Mouse (Mus musculus) lung, embryonic 15.5 days (tissue): ENCODE measurements around the gene Slc9a3r1. TPM values are rescaled to one million over a fixed set of nuclear protein-coding genes. Genes with fewer than 3 reads are reported as not detected.

Experiments
- ATAC-seq: fragments of 200-750 bp; cut with Nextera tagmentation; 2 replicates; pipeline ENCODE4 v1.8.0; 2017; ENCODE audit warnings: moderate number of reproducible peaks, borderline replicate concordance; ENCODE audit not compliant: low FRiP score, low TSS enrichment; ENCODE audit errors: extremely low read depth
- H3K27ac ChIP-seq: fragments of 300-500 bp; sonication (generic); 2 replicates; pipeline ENCODE4 v1.5.1; 2015; ENCODE audit warnings: moderate library complexity, mild to moderate bottlenecking, inconsistent platforms
- H3K27me3 ChIP-seq: fragments of 300-500 bp; sonication (generic); 2 replicates; pipeline ENCODE4 v1.6.1; 2015; ENCODE audit warnings: inconsistent platforms
- H3K36me3 ChIP-seq: fragments of 300-500 bp; sonication (generic); 2 replicates; pipeline ENCODE4 v1.6.1; 2015; ENCODE audit warnings: inconsistent platforms
- H3K4me1 ChIP-seq: fragments of 300-500 bp; sonication (generic); 2 replicates; pipeline ENCODE4 v1.6.1; 2015; ENCODE audit warnings: inconsistent platforms
- H3K4me2 ChIP-seq: fragments of 300-500 bp; sonication (generic); 2 replicates; pipeline ENCODE4 v1.6.1; 2015; ENCODE audit warnings: inconsistent platforms, mild to moderate bottlenecking, moderate library complexity
- H3K4me3 ChIP-seq: fragments of 300-500 bp; sonication (generic); 2 replicates; pipeline ENCODE4 v1.5.1; 2015; ENCODE audit warnings: mild to moderate bottlenecking, inconsistent platforms
- H3K9ac ChIP-seq: fragments of 300-500 bp; sonication (generic); 2 replicates; pipeline ENCODE4 v1.6.1; 2015; ENCODE audit warnings: inconsistent platforms
- H3K9me3 ChIP-seq: fragments of 300-500 bp; sonication (generic); 2 replicates; pipeline ENCODE4 v1.6.1; 2016; ENCODE audit warnings: inconsistent platforms
- WGBS: fragments of 180-500 bp; shearing (Covaris S2); methylation state at CpG from one replicate; pipeline ENCODE4 v1.1.7; 2015; 5-methylcytosine and 5-hydroxymethylcytosine counted together
- polyA plus RNA-seq: library from polyadenylated mRNA; unstranded; fragments of >200 nt; fragmentation: Nextera tagmentation; extraction: Ambion mirVana; gene quantifications from 2 replicates; pipeline ENCODE4 v1.2.1, GENCODE M21; 2015

Slc9a3r1 gene
- polyA plus RNA-seq, 1 experiment from 2014 or later: 58.2 TPM

- peaks cover 53% of the 10 kb centered on the region for H3K4me1 ChIP-seq
- H3K4me2 ChIP-seq: no peak overlapping the region
- 72% methylated on average over 10 of the region's 10 CpGs for WGBS
- no peaks in the 10 kb centered on the region for H3K36me3 ChIP-seq
- H3K9ac ChIP-seq: no peak overlapping the region
- no peak for ATAC-seq
- H3K4me3 ChIP-seq: no peak overlapping the region
- H3K9me3 ChIP-seq: no peaks in the 10 kb centered on the region
- H3K27me3 ChIP-seq: peaks cover 23% of the 10 kb centered on the region
- H3K27ac ChIP-seq: no peak overlapping the region
These were observed 56.5 kb downstream of the Slc9a3r1 start for GRCm38 (mm10) chr11:115219685-115220084.

- no peaks in the 10 kb centered on the region for H3K9me3 ChIP-seq
- peak overlapping the region; percentile 36 for H3K4me2 ChIP-seq
- ATAC-seq: peak; percentile 53
- peaks cover 26% of the 10 kb centered on the region for H3K27me3 ChIP-seq
- 10% methylated on average over 12 of the region's 12 CpGs for WGBS
- H3K4me1 ChIP-seq: peaks cover 63% of the 10 kb centered on the region
- no peak overlapping the region; the same call in 1 of the 2 replicates for H3K27ac ChIP-seq
- no peak overlapping the region for H3K9ac ChIP-seq
- no peak overlapping the region for H3K4me3 ChIP-seq
- H3K36me3 ChIP-seq: no peaks in the 10 kb centered on the region
These were observed 58.9 kb downstream of the Slc9a3r1 start for GRCm38 (mm10) chr11:115222077-115222476.

GRCm38 (mm10) chr11:115222570-115222969 lies 59.4 kb downstream of the Slc9a3r1 start:
- Histone ChIP-seq H3K9me3 (no peaks in the 10 kb centered on the region), H3K9ac (no peak overlapping the region), H3K36me3 (no peaks in the 10 kb centered on the region), H3K4me2 (peak overlapping the region; percentile 36), H3K27me3 (peaks cover 26% of the 10 kb centered on the region), H3K27ac (peak overlapping the region; percentile 26; the same call in 1 of the 2 replicates), H3K4me1 (peaks cover 62% of the 10 kb centered on the region), H3K4me3 (no peak overlapping the region)
- ATAC-seq: no peak
- WGBS: 10% methylated on average over 5 of the region's 5 CpGs

GRCm38 (mm10) chr11:115223451-115223850 lies 60.3 kb downstream of the Slc9a3r1 start:
- Histone ChIP-seq H3K4me1 (peaks cover 54% of the 10 kb centered on the region), H3K4me2 (no peak overlapping the region)
- no peak for ATAC-seq

GRCm38 (mm10) chr11:115223877-115224276 lies 60.7 kb downstream of the Slc9a3r1 start:
- Histone ChIP-seq H3K9me3 (no peaks in the 10 kb centered on the region), H3K27me3 (peaks cover 21% of the 10 kb centered on the region), H3K4me1 (peaks cover 51% of the 10 kb centered on the region), H3K9ac (no peak overlapping the region), H3K4me2 (no peak overlapping the region), H3K36me3 (no peaks in the 10 kb centered on the region), H3K27ac (no peak overlapping the region), H3K4me3 (no peak overlapping the region)
- no peak for ATAC-seq
- 42% methylated on average over 6 of the region's 6 CpGs for WGBS

More at GRCm38 (mm10) chr11:115223451-115223850, 60.3 kb downstream of the Slc9a3r1 start:
- H3K9me3 ChIP-seq: no peaks in the 10 kb centered on the region
- H3K36me3 ChIP-seq: no peaks in the 10 kb centered on the region
- no peak overlapping the region for H3K9ac ChIP-seq
- 42% methylated on average over 11 of the region's 11 CpGs for WGBS
- H3K27me3 ChIP-seq: peaks cover 23% of the 10 kb centered on the region
- H3K4me3 ChIP-seq: no peak overlapping the region
- H3K27ac ChIP-seq: no peak overlapping the region

GRCm38 (mm10) chr11:115224889-115225288 lies 61.7 kb downstream of the Slc9a3r1 start:
- Histone ChIP-seq H3K9ac (no peak overlapping the region), H3K4me3 (no peak overlapping the region), H3K36me3 (no peaks in the 10 kb centered on the region), H3K4me1 (peaks cover 43% of the 10 kb centered on the region), H3K27ac (no peak overlapping the region), H3K9me3 (no peaks in the 10 kb centered on the region), H3K4me2 (no peak overlapping the region), H3K27me3 (peaks cover 21% of the 10 kb centered on the region)
- ATAC-seq: no peak
- 54% methylated on average over 8 of the region's 8 CpGs for WGBS

- H3K27me3 ChIP-seq: peaks cover 21% of the 10 kb centered on the region
- no peaks in the 10 kb centered on the region for H3K36me3 ChIP-seq
- no peak for ATAC-seq
- H3K4me1 ChIP-seq: peaks cover 43% of the 10 kb centered on the region
- H3K4me3 ChIP-seq: no peak overlapping the region
- H3K27ac ChIP-seq: no peak overlapping the region
- no peak overlapping the region for H3K9ac ChIP-seq
- H3K4me2 ChIP-seq: no peak overlapping the region
- 87% methylated on average over 6 of the region's 6 CpGs for WGBS
- no peaks in the 10 kb centered on the region for H3K9me3 ChIP-seq
These were observed 62.2 kb downstream of the Slc9a3r1 start for GRCm38 (mm10) chr11:115225301-115225700.

- WGBS: 53% methylated on average over 14 of the region's 14 CpGs
- Histone ChIP-seq H3K9me3 (no peaks in the 10 kb centered on the region), H3K27ac (no peak overlapping the region), H3K4me3 (no peak overlapping the region), H3K4me2 (no peak overlapping the region), H3K36me3 (no peaks in the 10 kb centered on the region), H3K27me3 (peaks cover 17% of the 10 kb centered on the region), H3K4me1 (peaks cover 46% of the 10 kb centered on the region), H3K9ac (no peak overlapping the region)
- peak; percentile 44 for ATAC-seq
These were observed 63.8 kb downstream of the Slc9a3r1 start for GRCm38 (mm10) chr11:115226811-115227491.

- no peak overlapping the region for H3K9ac ChIP-seq
- WGBS: 48% methylated on average over 12 of the region's 12 CpGs
- no peak overlapping the region for H3K4me2 ChIP-seq
- H3K4me3 ChIP-seq: no peak overlapping the region
- H3K9me3 ChIP-seq: no peaks in the 10 kb centered on the region
- H3K4me1 ChIP-seq: peaks cover 43% of the 10 kb centered on the region
- no peak for ATAC-seq
- no peaks in the 10 kb centered on the region for H3K36me3 ChIP-seq
- peaks cover 21% of the 10 kb centered on the region for H3K27me3 ChIP-seq
- H3K27ac ChIP-seq: no peak overlapping the region
These were observed 64.5 kb downstream of the Slc9a3r1 start for GRCm38 (mm10) chr11:115227640-115228039.

- no peak overlapping the region for H3K4me3 ChIP-seq
- no peak overlapping the region for H3K27ac ChIP-seq
- no peak for ATAC-seq
- no peaks in the 10 kb centered on the region for H3K36me3 ChIP-seq
- peaks cover 18% of the 10 kb centered on the region for H3K27me3 ChIP-seq
- H3K9me3 ChIP-seq: no peaks in the 10 kb centered on the region
- peaks cover 35% of the 10 kb centered on the region for H3K4me1 ChIP-seq
- H3K9ac ChIP-seq: no peak overlapping the region
- 47% methylated on average over 7 of the region's 7 CpGs for WGBS
- no peak overlapping the region for H3K4me2 ChIP-seq
These were observed 65.3 kb downstream of the Slc9a3r1 start for GRCm38 (mm10) chr11:115228430-115228829.

- Histone ChIP-seq H3K27ac (no peak overlapping the region), H3K36me3 (no peaks in the 10 kb centered on the region), H3K27me3 (peaks cover 16% of the 10 kb centered on the region; the same call in 1 of the 2 replicates), H3K9me3 (no peaks in the 10 kb centered on the region), H3K4me2 (no peak overlapping the region), H3K4me1 (peaks cover 32% of the 10 kb centered on the region), H3K9ac (no peak overlapping the region), H3K4me3 (no peak overlapping the region)
- ATAC-seq: no peak
- WGBS: 49% methylated on average over 15 of the region's 15 CpGs
These were observed 66.1 kb downstream of the Slc9a3r1 start for GRCm38 (mm10) chr11:115229021-115229930.
